Mouse (Mus musculus): ENCODE measurements around the gene Gzmn. TPM values are rescaled to one million over a fixed set of nuclear protein-coding genes. Genes with fewer than 3 reads are reported as not detected.

The Gzmn gene
- total RNA-seq (2012; rRNA removed) (not detected in 2 replicates), total RNA-seq (2014; rRNA removed) (not detected in 2 replicates), polyA plus RNA-seq (2012; ENCODE audit: insufficient read length, low read depth) (not detected in 2 replicates)

DNA sequence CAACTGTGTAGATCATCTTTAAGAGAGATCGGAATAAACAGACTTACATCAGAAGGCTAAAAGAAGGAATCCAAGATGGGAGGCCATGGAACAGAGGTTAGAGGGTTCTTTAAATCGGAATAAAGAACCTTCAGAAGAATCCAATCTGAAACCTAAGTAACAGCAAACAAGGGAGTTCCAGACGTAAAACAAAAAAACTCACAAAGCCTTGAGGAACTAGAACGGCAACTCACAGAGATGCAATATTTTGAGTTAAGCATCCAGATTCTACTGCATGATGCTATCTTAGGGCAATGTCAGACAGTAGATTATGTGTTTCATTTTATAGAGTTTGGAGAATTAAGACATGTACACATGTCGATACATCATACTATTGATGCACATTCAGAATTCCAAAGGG lies at the start of gene Gzmn:
Gene Gzmn (minus strand): TSS at position 101 of the 400 bp plus-strand sequence.
- no peak for DNase-seq (ENCODE audit: extremely low read depth)
- Histone ChIP-seq H3K36me3 (replicated peaks in 1 of 2; ENCODE audit: control insufficient read depth in 1 of 2, insufficient read depth in 1 of 2, low read length in 1 of 2) (no peaks in the 10 kb centered on the region), H3K4me2 (ENCODE audit: insufficient read depth, low read depth, poor library complexity, severe bottlenecking) (no peak within 1 kb of the TSS), H3K4me1 (ENCODE audit: control insufficient read depth in 1 of 2, insufficient read depth in 2 of 2) (no peaks in the 10 kb centered on the region), H3K9ac (ENCODE audit: insufficient read depth, low read depth) (no peak within 1 kb of the TSS), H3K9me3 (replicated peaks; ENCODE audit: low read length) (no peaks in the 10 kb centered on the region), H3K4me3 (replicated peaks in 1 of 3; ENCODE audit: low read depth in 2 of 3, low read length in 2 of 3, poor library complexity in 1 of 3) (no peak within 1 kb of the TSS), H3K27ac (ENCODE audit: insufficient read depth, low read depth) (no peak within 1 kb of the TSS), H3K27me3 (replicated peaks) (peaks cover 17% of the 10 kb centered on the region), H3K79me2 (replicated peaks; ENCODE audit: control insufficient read depth, extremely low read depth, insufficient read depth, poor library complexity, severe bottlenecking) (no peaks in the 10 kb centered on the region)
- dilution Hi-C loops (cut with MboI; ENCODE audit: extremely low pct_ligation_motif_present, extremely low pct_unique_long_range_greater_than_20kb, low sequenced_read_pairs) (no loop called here), in situ Hi-C loops (cut with MboI; ENCODE audit: low pct_ligation_motif_present, low pct_unique_long_range_greater_than_20kb, low sequenced_read_pairs) (no loop called here)
- TF ChIP-seq MYC (IDR thresholded peaks at IDR 0.05; ENCODE audit: low read depth, low read length) (no peak), NRF1 (IDR thresholded peaks at IDR 0.05; ENCODE audit: low read depth, low read length) (no peak), ZMIZ1 (IDR thresholded peaks at IDR 0.05; ENCODE audit: low read depth, low read length) (no peak), PAX5 (IDR thresholded peaks at IDR 0.05; ENCODE audit: low read length) (no peak), CTCF (conservative IDR thresholded peaks at IDR 0.05 in 1 of 2, IDR thresholded peaks at IDR 0.05 in 1 of 2; ENCODE audit: low read depth in 2 of 2, low read length in 2 of 2) (no peak), JUND (conservative IDR thresholded peaks at IDR 0.05; ENCODE audit: low read depth, low read length) (no peak), NELFE (IDR thresholded peaks at IDR 0.05; ENCODE audit: low read depth, low read length) (no peak), CHD1 (IDR thresholded peaks at IDR 0.05; ENCODE audit: low read depth, low read length) (no peak), GABPA (IDR thresholded peaks at IDR 0.05; ENCODE audit: insufficient replicate concordance, low read depth, low read length) (no peak), MAFK (IDR thresholded peaks at IDR 0.05; ENCODE audit: insufficient replicate concordance, low read length) (no peak), E2F4 (IDR thresholded peaks at IDR 0.05; ENCODE audit: insufficient replicate concordance, low read depth, low read length) (no peak), JUN (IDR thresholded peaks at IDR 0.05; ENCODE audit: insufficient read depth, low read depth, low read length) (no peak), ZKSCAN1 (IDR thresholded peaks at IDR 0.05; ENCODE audit: borderline replicate concordance, low read depth, low read length) (no peak), SMC3 (IDR thresholded peaks at IDR 0.05; ENCODE audit: low read depth, low read length) (no peak), USF1 (IDR thresholded peaks at IDR 0.05; ENCODE audit: low read depth, low read length) (no peak), POLR2AphosphoS2 (IDR thresholded peaks at IDR 0.05; ENCODE audit: low read depth, low read length) (no peak)

DNA sequence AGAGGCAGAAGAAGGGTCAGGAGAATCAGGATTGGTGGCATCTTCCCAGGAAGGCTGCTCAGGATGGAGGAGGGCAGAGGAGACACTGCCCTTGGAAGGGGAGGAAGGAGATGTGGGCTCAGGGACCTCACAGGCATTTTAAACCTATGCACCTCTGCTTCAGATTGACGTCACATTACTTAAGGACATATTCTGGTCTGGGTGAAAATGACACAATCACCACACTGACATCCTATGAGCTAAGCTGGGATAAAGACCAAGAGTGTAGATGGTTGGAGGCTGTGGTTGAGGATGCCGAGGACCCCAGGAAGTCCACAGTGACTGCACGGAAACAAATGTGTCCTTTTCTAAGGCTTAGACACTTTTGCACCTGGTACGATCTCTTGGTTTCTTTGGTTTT lies 36.9 kb upstream of the Gzmn start, which contains the start of gene Gzmf:
Gene Gzmf (minus strand): TSS at position 101 of the 400 bp plus-strand sequence.
- TF ChIP-seq TBP (conservative IDR thresholded peaks at IDR 0.05; ENCODE audit: low read depth, low read length) (no peak), RAD21 (IDR thresholded peaks at IDR 0.05; ENCODE audit: low read depth, low read length) (no peak), CTCF (conservative IDR thresholded peaks at IDR 0.05 in 1 of 2, IDR thresholded peaks at IDR 0.05 in 1 of 2; ENCODE audit: low read depth in 2 of 2, low read length in 2 of 2) (no peak), POLR2A (IDR thresholded peaks at IDR 0.05; ENCODE audit: low read depth, low read length) (no peak), JUN (IDR thresholded peaks at IDR 0.05; ENCODE audit: insufficient read depth, low read depth, low read length) (no peak), NRF1 (IDR thresholded peaks at IDR 0.05; ENCODE audit: low read depth, low read length) (no peak), CHD1 (IDR thresholded peaks at IDR 0.05; ENCODE audit: low read depth, low read length) (no peak), MAFK (IDR thresholded peaks at IDR 0.05; ENCODE audit: insufficient replicate concordance, low read length) (no peak), ZC3H11A (IDR thresholded peaks at IDR 0.05; ENCODE audit: low read depth, low read length) (no peak), EP300 (IDR thresholded peaks at IDR 0.05; ENCODE audit: low read length) (no peak), MEF2A (IDR thresholded peaks at IDR 0.05; ENCODE audit: borderline replicate concordance, low read depth, low read length) (no peak), CHD2 (IDR thresholded peaks at IDR 0.05; ENCODE audit: low read length) (no peak), ELF1 (IDR thresholded peaks at IDR 0.05; ENCODE audit: low read depth, low read length) (no peak), POLR2AphosphoS2 (IDR thresholded peaks at IDR 0.05; ENCODE audit: low read depth, low read length) (no peak), ZMIZ1 (IDR thresholded peaks at IDR 0.05; ENCODE audit: low read depth, low read length) (no peak), MYC (IDR thresholded peaks at IDR 0.05; ENCODE audit: low read depth, low read length) (no peak), ETS1 (conservative IDR thresholded peaks at IDR 0.05; ENCODE audit: low read depth, low read length) (no peak), NELFE (IDR thresholded peaks at IDR 0.05; ENCODE audit: low read depth, low read length) (no peak)
- Histone ChIP-seq H3K9me3 (replicated peaks; ENCODE audit: low read length) (no peaks in the 10 kb centered on the region), H3K79me2 (replicated peaks; ENCODE audit: control insufficient read depth, extremely low read depth, insufficient read depth, poor library complexity, severe bottlenecking) (no peaks in the 10 kb centered on the region), H3K27me3 (replicated peaks) (peaks cover 8% of the 10 kb centered on the region), H3K4me1 (ENCODE audit: control insufficient read depth in 1 of 2, insufficient read depth in 2 of 2) (peaks cover 0 to 3% of the 10 kb centered on the region in 2 experiments; a peak in 2 of 4 replicates), H3K4me3 (replicated peaks in 1 of 3; ENCODE audit: low read depth in 2 of 3, low read length in 2 of 3, poor library complexity in 1 of 3) (no peak within 1 kb of the TSS), H3K36me3 (replicated peaks in 1 of 2; ENCODE audit: control insufficient read depth in 1 of 2, insufficient read depth in 1 of 2, low read length in 1 of 2) (no peaks in the 10 kb centered on the region), H3K9ac (ENCODE audit: insufficient read depth, low read depth) (no peak within 1 kb of the TSS), H3K27ac (ENCODE audit: insufficient read depth, low read depth) (no peak within 1 kb of the TSS), H3K4me2 (ENCODE audit: insufficient read depth, low read depth, poor library complexity, severe bottlenecking) (no peak within 1 kb of the TSS)
- in situ Hi-C loops (cut with MboI; ENCODE audit: low pct_ligation_motif_present, low pct_unique_long_range_greater_than_20kb, low sequenced_read_pairs) = loop anchor here (25.0 kb wide), 1 partner anchor 101 kb away; no protein-coding TSS in a partner anchor
- no peak for DNase-seq (ENCODE audit: extremely low read depth)
- dilution Hi-C loops (cut with MboI; ENCODE audit: extremely low pct_ligation_motif_present, extremely low pct_unique_long_range_greater_than_20kb, low sequenced_read_pairs) = no loop called here

Data from CH12.LX (cell line).